Mouse (Mus musculus) forelimb bud, embryonic 11.5 days (tissue): ENCODE measurements around the gene U2af2.
"Not testable (repeated sequence)": the region's sequence is repeated elsewhere in the genome, so short reads cannot be mapped to it uniquely, and the experiment has no call there.

ENCODE experiments used
- DNase-seq: peaks from one replicate; pipeline ENCODE4 v3.0.0-alpha.2; 2012; ENCODE audit warnings: low read depth, low spot score

Gene U2af2

DNA sequence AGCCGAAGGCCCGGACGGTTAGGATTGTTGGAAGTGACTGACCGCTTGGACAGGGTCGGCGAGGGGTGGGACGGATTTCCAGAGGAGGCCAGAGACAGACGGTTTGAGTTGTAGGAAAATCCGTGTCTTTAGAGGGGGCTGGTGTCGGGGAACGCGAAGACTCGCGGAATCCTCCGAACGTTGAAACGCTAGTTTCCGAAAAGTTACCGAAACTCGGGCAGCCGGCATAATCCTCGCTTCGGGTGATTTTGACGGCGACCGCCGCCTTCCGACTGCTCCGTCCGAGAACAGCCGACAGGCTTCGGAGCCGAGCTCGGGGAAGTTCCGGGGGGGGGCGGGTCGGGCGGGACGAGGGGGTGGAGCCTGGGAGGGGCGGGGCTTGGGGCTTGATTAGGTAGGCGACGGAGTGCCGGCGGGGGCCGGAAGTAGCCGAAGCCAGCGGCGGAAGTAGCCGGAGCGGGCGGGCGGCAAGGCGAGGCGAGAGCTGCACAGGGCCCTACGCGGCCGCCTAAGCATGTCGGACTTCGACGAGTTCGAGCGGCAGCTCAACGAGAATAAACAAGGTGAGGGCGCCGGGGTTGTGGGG lies at the start of gene U2af2:
TSS of gene U2af2 (plus strand) at position 370 of the 586 bp plus-strand sequence.
- peak; percentile 85 for DNase-seq

DNA sequence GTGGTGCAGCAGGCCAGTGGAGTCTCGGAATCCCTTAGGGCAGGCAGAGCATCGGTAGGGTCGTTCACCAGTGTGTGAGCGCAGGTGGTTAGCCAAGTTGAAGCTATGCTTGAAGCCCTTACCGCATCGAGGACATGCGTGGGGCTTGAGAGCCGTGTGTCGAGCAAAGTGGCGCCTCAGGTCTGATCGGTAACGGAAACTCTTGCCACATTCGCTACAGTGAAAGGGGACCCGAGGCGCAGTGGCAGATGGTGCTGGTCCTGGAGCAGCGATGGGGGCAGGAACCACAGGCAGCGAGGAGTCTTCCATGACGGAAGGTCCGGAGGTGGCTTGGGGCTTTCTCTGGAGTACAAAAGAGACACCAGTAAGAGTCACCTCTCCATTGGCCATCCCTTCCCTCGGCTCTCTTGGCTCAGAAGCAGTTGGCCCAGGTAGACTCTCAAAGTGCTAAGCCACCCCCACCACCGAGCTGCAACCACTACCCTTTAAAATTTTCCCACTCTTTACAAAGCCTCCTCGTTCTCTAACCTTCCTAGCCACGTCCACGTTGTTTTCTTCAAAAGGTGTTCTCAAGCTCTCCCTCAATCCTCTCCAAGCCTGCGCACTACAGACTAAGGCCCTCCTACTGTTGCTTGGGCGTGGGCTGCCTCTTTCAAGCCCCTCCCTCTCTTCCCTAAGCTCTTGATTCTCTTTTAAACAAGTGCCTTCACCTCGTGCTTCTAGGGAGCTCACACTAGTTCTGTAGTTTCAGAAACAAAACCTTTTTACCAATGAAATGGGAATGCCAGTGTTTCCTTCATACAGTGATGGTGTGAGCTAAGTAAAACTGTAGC lies 49.0 kb upstream of the U2af2 start:
- no peak for DNase-seq

DNA sequence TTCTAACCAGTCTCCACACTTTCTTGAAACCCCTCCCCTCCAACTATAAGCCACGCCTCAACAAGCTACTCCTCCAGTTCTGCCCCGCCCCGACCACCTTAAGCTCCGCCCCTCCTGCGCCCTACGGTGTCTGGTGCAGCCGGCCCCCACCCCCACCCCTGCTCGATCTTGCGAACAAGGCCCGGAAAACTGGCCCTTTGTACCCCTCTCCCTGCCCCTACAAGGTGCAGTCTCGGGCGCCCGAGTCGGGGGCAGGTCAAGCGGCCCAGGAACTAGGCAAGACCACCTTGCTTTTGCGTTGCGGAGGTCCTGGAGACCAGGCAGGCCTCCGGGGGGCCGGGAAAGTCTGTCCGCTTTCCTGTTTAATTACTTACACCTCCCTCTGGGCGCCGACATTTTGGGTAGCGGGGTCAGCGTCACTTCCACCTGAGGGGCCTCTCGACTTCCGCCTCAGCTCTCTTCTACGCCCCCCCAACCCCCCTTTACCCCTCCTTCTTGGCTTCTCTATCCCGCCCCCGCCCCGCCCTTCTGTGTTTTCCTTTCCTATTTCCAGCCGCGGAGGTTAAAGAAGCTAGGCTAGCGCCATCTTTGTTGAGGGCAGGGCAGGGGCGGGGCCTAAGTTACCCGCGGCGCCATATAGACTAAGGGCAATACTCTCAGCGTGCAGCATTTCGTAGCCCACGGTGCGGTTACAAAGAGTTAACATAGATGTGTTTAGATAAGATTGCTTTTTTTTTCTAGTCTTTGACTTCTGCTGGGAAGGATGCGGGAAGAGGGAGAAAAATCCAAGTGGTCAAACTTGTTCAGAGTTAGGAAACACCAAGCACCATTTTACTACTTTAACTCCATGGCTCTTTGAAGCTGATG lies 47.5 kb upstream of the U2af2 start, which contains the start of the genes Zfp524 and Fiz1:
TSS of gene Zfp524 (plus strand) at position 165 of the 867 bp plus-strand sequence.
TSS of gene Fiz1 (minus strand) at position 447 of the 867 bp plus-strand sequence.
- DNase-seq, result peak; percentile 98

DNA sequence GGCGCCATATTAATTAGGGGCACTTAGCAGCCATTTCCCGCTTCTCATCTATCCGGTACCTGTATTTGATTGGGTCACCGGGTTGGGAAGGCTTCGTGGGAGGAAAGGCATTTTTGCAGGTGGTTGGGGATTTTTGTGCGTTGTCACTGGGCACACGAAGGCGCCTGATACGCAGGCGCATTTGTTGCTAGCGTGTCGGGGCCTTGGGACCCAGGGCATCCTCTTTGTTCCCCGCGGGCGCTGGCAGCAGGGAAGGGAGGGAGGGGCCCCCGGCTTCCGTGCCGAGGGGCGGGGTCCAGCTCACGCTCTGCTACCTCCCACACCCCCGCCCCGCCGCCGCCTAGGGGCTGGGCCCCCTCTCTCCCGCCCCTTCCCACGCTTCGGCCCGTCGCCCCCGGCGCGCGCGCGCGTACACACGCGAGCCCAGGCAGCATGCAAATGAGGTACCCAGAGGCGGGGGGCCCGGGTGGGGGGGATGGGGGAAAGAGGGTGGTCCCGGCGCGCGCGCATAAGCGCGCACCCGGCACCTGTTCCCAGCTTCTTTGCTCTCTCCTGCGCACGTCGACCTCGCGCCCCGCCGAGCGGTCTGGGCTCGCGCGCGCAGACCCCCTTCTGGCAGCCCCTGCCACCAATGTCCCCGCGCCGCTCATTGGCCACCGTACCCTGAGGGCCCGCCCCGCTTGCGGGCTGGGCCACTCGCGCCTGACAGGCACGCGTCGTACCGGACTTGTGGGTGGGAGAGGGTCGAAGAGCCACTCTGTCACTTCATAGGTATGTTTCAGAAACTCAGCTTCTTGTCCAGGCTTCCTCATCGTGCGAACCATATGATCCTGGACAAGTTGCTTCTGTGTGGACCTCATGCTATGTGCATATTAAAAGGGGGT lies 46.6 kb upstream of the U2af2 start, which contains the start of gene Gm44973:
TSS of gene Gm44973 (plus strand) at position 379 of the 884 bp plus-strand sequence.
- DNase-seq, result peak; percentile 94

DNA sequence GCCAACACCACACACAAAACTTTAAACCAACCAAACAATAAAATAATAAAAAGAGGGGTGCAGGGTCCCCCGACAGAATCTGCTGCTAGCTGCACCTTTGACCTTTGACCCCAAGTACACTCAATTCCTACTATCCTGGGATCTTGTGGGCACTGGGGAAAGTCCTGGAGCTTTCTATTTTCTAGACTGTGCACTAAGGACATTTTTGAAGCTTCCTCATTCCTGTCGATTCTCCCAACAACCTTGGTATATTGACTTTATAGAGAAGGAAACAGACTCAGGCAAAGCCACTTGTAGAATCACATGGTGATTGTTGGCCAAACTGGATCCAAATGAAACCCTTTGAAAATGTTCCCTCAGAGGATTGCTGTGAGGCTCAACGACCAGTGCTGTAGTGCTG lies 45.9 kb upstream of the U2af2 start:
- no peak for DNase-seq

DNA sequence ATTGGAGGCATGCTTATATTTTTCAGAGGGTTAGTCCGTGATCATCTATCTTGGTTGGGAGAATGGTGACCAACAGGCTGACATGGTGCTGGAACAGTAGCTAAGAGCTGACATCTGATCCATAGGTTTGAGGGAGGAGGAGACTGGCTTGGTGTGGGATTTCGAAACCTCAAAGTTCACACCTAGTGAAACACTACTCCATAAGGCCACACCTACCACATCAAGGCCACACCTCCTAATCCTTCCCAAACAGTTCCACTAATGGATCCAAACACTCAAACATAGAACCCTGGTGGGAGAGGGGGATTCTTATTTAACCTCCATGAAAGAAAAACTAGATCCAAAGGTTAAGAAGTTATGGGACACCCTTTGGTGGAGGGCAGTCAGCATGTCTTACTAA lies 45.0 kb upstream of the U2af2 start:
- DNase-seq, result no peak

DNA sequence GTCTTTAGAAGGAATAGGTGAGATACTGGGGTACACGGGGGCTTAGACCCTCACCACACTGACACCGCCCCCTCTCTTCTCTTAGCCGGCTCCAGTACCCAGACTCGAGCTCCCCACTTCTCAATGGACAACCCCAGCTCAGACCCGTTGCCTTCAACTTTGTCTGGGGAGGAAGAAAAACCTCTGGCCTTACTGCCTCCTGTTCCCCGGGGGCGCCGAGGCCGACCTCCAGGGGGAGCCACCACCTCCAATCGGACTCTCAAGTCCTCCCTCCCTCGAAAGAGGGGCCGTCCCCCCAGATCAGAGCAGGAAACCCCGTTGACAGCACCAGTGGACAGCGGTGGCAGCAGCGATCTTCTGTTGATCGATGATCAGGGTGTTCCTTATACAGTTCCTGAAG lies 44.6 kb upstream of the U2af2 start:
- DNase-seq, result no peak

DNA sequence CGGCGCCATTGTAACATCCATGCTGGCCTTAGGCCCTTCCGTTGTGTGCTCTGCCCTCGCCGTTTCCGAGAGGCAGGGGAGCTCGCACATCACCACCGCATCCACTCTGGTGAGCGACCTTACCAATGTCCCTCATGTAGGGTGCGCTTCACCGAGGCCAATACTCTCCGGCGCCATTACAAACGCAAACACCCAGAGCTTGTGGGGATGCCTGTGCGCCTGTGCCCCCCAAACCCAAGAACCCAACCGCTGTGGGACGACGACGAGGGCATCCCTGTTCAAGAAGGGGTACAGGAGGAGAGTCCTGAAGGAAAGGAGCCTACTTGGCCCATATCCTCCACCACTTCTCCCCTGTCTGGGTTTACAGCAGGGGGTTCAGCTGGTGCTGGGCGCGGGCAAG lies 44.0 kb upstream of the U2af2 start:
- no peak for DNase-seq

DNA sequence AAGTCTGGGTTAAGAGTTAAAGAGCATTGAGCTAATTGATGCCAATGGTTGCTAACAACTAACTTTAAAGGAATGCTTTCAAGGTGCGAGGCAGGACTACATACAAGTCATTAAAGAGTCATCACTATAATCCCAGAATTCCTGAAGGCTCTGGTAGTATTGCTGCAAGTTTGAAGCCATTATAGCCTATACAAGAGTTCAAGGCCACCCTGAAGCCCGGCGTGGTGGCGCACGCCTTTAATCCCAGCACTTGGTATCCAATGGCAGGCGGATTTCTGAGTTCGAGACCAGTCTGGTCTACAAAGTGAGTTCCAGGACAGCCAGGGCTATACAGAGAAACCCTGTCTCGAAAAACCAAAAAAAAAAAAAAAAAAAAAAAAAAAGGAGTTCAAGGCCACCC lies 42.4 kb upstream of the U2af2 start:
- not testable (repeated sequence) for DNase-seq

DNA sequence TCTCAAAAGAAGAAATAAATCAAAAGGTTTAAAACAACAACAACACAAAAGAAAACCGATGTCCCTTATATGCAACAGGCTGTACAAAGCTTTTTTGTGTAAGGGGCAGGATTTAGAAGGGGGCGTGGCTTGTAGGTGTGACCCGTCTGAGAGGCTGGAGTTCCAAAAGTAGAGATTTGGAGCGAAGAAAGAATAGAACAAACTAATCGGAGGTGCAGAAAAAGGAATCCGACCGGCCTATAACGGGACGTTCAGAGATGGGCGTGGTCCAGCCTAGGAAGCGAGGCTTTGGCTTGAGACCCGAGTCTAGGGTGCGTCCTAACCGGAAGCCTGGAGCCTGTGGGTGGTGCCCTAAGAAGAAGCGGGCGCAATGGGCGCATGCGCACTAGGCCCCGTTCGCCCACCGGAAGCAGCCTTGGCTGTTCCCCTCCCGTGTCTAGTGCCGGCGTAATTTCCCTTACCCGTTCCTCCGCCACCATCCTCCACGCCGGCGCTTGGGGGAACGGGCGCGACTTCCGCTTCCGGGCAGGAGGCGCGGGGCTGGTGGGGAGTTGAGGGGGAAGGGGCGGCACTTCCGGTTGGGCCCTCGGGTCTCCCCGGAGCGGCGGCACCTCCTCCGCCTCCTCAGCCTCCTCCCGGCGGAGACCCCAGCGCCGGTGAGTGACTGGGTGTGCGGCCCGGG lies 41.8 kb upstream of the U2af2 start, which contains the start of the genes Zfp865 and Ccdc106:
TSS of gene Zfp865 (plus strand) at position 377 of the 682 bp plus-strand sequence.
TSS of gene Ccdc106 (plus strand) at position 554 of the 682 bp plus-strand sequence.
- DNase-seq, result peak; percentile 99

DNA sequence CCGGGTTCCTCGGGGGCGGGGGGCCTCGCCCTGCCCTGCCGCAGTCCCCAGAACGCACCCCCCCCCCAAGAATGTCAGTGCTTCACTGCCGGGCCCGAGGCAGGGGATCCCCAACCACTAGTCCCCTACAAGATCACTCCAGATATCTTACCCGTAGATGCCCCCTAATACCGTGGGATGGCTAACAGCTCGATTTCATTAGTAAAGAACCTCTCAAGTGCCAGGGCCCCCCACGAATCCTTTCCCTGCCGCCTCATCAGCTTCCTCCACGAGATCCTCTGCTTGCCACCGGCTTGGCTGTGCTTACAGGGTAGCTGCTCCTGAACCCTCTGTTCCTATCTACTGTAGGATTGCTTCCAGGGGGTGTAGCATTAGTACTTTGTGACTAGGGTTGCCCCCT lies 41.3 kb upstream of the U2af2 start:
- no peak for DNase-seq

DNA sequence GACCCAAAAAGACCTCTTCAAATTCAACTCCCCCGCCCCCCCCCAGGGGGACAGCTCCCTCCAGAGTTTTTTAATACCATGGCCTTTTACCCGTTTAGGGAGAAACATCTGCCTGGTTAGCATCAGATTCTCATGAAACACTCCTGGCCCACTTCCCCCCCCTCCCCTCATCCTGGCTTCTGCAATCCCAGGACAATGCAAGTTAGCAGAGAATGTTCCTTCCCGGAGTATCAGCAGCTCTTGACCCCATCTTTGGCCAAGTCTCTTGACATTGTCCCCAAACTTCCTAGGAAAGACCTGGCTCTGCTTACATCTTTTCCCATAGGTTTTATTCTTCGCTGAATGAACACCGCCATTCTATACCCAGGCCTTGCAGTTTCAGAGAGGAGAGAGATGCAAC lies 40.7 kb upstream of the U2af2 start:
- DNase-seq, result no peak

DNA sequence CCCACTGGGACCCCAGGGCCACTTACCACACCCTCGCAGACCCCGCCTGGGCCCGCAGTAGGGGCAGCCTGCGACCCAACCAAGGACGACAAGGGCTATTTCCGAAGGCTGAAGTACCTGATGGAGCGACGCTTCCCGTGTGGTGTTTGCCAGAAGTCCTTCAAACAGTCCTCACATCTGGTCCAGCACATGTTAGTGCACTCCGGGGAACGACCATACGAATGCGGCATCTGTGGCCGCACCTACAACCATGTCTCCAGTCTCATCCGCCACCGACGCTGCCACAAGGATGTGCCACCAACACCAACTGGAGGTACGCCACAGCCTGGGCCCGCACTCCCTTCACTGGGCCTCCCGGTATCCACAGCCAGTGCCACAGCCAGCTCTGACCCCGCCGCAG lies 32.4 kb upstream of the U2af2 start:
- no peak for DNase-seq

DNA sequence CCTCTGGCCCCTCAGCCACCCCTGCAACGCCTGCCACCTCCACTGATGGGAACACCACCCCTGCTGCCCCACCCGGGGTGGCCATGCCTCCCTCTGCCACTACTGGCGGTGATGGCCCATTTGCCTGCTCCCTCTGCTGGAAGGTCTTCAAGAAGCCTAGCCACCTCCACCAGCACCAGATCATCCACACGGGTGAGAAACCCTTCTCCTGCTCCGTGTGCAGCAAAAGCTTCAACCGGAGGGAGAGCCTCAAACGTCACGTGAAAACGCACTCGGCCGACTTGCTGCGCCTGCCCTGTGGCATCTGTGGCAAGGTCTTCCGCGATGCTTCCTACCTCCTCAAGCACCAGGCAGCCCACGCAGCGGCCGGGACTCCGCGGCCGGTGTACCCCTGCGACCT lies 32.0 kb upstream of the U2af2 start:
- DNase-seq, result no peak

DNA sequence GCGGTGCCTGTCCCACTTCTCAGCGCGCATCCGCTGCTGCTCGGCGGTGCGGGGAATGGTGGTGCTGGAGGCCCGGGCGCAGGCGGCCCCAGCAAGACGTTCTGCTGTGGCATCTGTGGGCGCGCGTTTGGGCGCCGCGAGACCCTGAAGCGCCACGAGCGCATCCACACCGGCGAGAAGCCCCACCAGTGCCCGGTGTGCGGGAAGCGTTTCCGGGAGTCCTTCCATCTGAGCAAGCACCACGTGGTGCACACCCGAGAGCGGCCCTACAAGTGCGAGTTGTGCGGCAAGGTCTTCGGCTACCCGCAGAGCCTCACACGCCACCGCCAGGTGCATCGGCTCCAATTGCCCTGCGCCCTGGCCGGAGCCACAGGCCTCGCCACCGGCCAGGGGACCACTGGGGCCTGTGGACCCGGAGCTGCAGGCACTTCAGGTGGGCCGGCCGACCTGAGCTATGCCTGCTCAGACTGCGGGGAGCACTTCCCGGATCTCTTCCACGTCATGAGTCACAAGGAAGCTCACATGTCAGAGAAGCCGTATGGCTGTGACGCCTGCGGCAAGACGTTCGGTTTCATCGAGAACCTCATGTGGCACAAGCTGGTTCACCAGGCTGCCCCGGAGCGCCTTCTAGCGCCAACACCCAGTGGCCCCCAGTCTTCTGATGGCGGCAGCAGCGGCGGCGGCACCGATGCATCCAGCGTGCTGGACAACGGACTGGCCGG lies 31.2 kb upstream of the U2af2 start:
- DNase-seq, result no peak

DNA sequence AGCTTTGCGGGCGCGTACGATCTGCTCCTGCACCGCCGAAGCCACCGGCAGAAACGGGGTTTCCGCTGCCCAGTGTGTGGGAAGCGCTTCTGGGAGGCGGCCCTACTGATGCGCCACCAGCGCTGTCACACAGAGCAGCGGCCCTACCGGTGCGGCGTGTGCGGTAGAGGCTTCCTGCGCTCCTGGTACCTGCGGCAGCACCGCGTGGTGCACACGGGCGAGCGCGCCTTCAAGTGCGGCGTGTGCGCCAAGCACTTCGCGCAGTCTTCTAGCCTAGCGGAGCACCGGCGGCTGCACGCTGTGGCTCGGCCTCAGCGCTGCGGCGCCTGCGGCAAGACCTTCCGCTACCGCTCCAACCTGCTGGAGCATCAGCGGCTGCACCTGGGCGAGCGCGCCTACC lies 30.4 kb upstream of the U2af2 start:
- no peak for DNase-seq

DNA sequence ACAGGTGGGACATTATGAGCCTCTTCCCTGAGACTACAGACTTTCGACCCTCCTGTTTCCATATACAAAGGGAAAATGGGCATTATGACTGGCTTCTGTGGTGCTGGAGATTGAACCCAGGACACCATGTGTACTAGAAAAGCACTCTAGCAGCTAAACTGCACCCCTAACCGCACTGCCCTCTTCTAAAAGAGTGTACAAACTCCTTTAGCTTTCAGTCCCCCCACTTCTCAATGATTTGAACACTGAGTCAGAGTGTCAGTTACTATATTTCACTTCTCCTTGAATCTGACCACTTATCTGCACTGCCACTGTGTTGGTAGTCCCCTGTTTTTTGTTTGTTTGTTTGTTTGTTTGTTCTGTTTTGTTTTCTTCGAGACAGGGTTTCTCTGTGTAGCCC lies 28.1 kb upstream of the U2af2 start, which contains the start of gene 4632433K11Rik:
TSS of gene 4632433K11Rik (plus strand) at position 301 of the 400 bp plus-strand sequence.
- DNase-seq, result no peak

DNA sequence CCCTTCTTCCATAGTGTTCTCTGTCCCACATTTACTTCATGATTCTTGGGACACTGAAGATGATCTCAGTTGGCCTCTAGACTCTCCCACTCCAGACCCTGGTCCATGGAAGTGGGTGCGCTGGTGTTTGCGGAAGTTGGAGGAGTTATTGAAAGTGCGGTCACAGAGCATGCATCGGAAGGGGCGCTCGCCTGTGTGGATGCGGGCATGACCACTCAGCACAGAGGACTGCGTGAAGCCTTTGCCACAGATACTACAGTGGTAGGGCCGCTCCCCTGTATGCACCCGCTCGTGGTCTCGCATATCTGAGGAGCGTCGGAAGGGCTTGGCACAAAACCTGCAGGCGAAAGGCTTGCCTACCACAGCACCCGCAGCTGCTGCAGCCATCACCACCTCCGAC lies 26.3 kb upstream of the U2af2 start:
- no peak for DNase-seq

DNA sequence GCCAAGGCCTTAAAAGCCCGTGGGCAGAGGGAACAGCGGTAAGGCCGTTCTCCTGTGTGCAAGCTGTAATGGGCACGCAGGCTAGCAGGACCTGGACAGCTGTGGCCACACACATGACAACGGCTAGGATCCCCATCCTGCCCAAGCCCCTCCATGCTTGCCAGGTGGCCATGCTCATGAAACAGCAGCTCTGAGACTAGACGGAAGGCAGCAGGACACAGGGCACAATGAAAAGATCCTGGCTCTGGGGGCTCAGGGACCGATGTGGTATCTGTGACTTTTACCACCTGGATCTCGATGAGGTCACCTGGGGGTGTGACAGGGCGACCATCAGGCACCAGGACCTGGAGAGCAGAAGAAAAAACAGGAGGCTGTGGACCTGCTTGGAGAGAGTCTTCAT lies 25.8 kb upstream of the U2af2 start:
- DNase-seq, result no peak

DNA sequence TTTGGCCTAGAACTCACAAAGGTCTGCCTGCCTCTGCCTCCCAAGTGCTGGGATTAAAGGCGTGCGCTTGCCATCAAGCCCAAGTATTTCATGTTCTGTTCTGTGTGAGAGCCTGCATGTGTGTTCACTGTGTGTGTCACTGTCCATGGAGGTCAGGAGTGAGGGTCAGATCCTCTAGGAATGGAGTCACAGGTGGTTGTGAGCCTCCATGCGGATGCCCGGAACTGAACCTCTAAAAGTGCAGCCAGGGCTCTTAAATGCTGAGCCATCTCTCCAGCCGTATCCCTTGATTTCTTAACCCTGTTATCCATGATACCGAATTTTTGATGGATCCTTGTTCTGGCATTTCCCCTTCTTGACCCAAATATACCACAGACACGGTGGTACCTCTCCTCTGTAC lies 24.9 kb upstream of the U2af2 start:
- no peak for DNase-seq
